Mouse (Mus musculus) CH12.LX (cell line): ENCODE results near the gene Slc38a9. TPM values are rescaled to one million over a fixed set of nuclear protein-coding genes. Genes with fewer than 3 reads are reported as not detected.

ENCODE experiments used
- DNase-seq: peaks from one replicate; pipeline ENCODE4 v3.0.0-alpha.2; 2013; ENCODE audit errors: extremely low read depth
- H3K27ac ChIP-seq: 2 replicates; pipeline ENCODE4 v1.5.1; 2012; ENCODE audit warnings: low read depth, mild to moderate bottlenecking, control low read depth, moderate library complexity; ENCODE audit not compliant: insufficient read depth
- H3K27me3 ChIP-seq: replicated peaks from 2 replicates; pipeline ENCODE3; 2012; ENCODE audit warnings: inconsistent platforms
- H3K36me3 ChIP-seq, 2 experiments: replicated peaks in 1 of 2; 2 replicates each; pipeline versions ENCODE3 to v1.6.1; 2012; ENCODE audit warnings: inconsistent platforms in 1 of 2, low read length in 1 of 2, mild to moderate bottlenecking in 1 of 2, mixed read lengths in 1 of 2, moderate library complexity in 1 of 2; ENCODE audit not compliant: control insufficient read depth in 1 of 2, insufficient read depth in 1 of 2
- H3K4me1 ChIP-seq, 2 experiments: 2 replicates each; pipeline ENCODE4 v1.6.1; 2012; ENCODE audit warnings: inconsistent platforms in 1 of 2, moderate library complexity in 1 of 2; ENCODE audit not compliant: insufficient read depth in 2 of 2, control insufficient read depth in 1 of 2
- H3K4me2 ChIP-seq: 2 replicates; pipeline ENCODE4 v1.6.1; 2012; ENCODE audit warnings: low read depth, mild to moderate bottlenecking, control low read depth; ENCODE audit not compliant: poor library complexity, insufficient read depth, severe bottlenecking
- H3K4me3 ChIP-seq, 3 experiments: fragments of 150-350 bp in 1 of 3; sonication (generic) in 1 of 3; replicated peaks in 1 of 3; 2 replicates each; pipeline versions ENCODE3 to v1.5.1; 2011 to 2012; ENCODE audit warnings: low read depth in 2 of 3, low read length in 2 of 3, mild to moderate bottlenecking in 2 of 3, moderate library complexity in 2 of 3, control low read depth in 1 of 3, improper control_type of control experiment in 1 of 3, inconsistent platforms in 1 of 3, mixed read lengths in 1 of 3; ENCODE audit not compliant: poor library complexity in 1 of 3
- H3K79me2 ChIP-seq: replicated peaks from 2 replicates; pipeline ENCODE4 v1.6.1; 2012; ENCODE audit warnings: mild to moderate bottlenecking, moderate library complexity; ENCODE audit not compliant: control insufficient read depth, poor library complexity, insufficient read depth, severe bottlenecking; ENCODE audit errors: extremely low read depth
- H3K9ac ChIP-seq: 2 replicates; pipeline ENCODE4 v1.6.1; 2012; ENCODE audit warnings: low read depth, mild to moderate bottlenecking, control low read depth, moderate library complexity; ENCODE audit not compliant: insufficient read depth
- H3K9me3 ChIP-seq: replicated peaks from 2 replicates; pipeline ENCODE3; 2012; ENCODE audit warnings: low read length, inconsistent platforms, mixed read lengths
- CHD1 ChIP-seq: IDR thresholded peaks from 2 replicates; pipeline ENCODE4 v1.6.1; 2012; ENCODE audit warnings: low read depth, low read length, improper control_type of control experiment, inconsistent platforms
- CHD2 ChIP-seq: IDR thresholded peaks from 2 replicates; pipeline ENCODE4 v1.6.1; 2011; ENCODE audit warnings: low read length, improper control_type of control experiment
- CTCF ChIP-seq, 2 experiments: IDR thresholded peaks in 1 of 2; conservative IDR thresholded peaks in 1 of 2; 2 replicates each; pipeline ENCODE4 v1.5.1; 2011 to 2012; ENCODE audit warnings: low read depth in 2 of 2, low read length in 2 of 2, improper control_type of control experiment in 1 of 2, inconsistent platforms in 1 of 2, mild to moderate bottlenecking in 1 of 2, moderate library complexity in 1 of 2
- E2F4 ChIP-seq: IDR thresholded peaks from 2 replicates; pipeline ENCODE4 v1.6.1; 2011; ENCODE audit warnings: low read depth, low read length, improper control_type of control experiment; ENCODE audit not compliant: insufficient replicate concordance
- ELF1 ChIP-seq: IDR thresholded peaks from 2 replicates; pipeline ENCODE4 v1.6.1; 2014; ENCODE audit warnings: low read depth, mild to moderate bottlenecking, inconsistent platforms, low read length, improper control_type of control experiment
- ETS1 ChIP-seq: conservative IDR thresholded peaks from 2 replicates; pipeline ENCODE4 v1.6.1; 2012; ENCODE audit warnings: low read depth, mild to moderate bottlenecking, inconsistent platforms, low read length, improper control_type of control experiment, moderate library complexity
- IRF4 ChIP-seq: IDR thresholded peaks from 2 replicates; pipeline ENCODE4 v1.6.1; 2014; ENCODE audit warnings: low read depth, mild to moderate bottlenecking, inconsistent platforms, low read length, improper control_type of control experiment
- JUN ChIP-seq: IDR thresholded peaks from 2 replicates; pipeline ENCODE4 v1.6.1; 2011; ENCODE audit warnings: low read depth, mild to moderate bottlenecking, low read length, improper control_type of control experiment, moderate library complexity; ENCODE audit not compliant: insufficient read depth
- JUND ChIP-seq: conservative IDR thresholded peaks from 2 replicates; pipeline ENCODE4 v1.6.1; 2011; ENCODE audit warnings: low read depth, low read length, improper control_type of control experiment
- KAT2A ChIP-seq: IDR thresholded peaks from 2 replicates; pipeline ENCODE4 v1.6.1; 2012; ENCODE audit warnings: low read length, improper control_type of control experiment, inconsistent platforms; ENCODE audit not compliant: insufficient replicate concordance
- MAFK ChIP-seq: IDR thresholded peaks from 2 replicates; pipeline ENCODE4 v1.6.1; 2011; ENCODE audit warnings: low read length, improper control_type of control experiment; ENCODE audit not compliant: insufficient replicate concordance
- MAX ChIP-seq: IDR thresholded peaks from 2 replicates; pipeline ENCODE4 v1.6.1; 2011; ENCODE audit warnings: low read length, improper control_type of control experiment
- MAZ ChIP-seq: IDR thresholded peaks from 2 replicates; pipeline ENCODE4 v1.6.1; 2012; ENCODE audit warnings: low read depth, mild to moderate bottlenecking, inconsistent platforms, low read length, improper control_type of control experiment, moderate library complexity
- MEF2A ChIP-seq: IDR thresholded peaks from 2 replicates; pipeline ENCODE4 v1.6.1; 2014; ENCODE audit warnings: low read depth, mild to moderate bottlenecking, inconsistent platforms, low read length, improper control_type of control experiment, borderline replicate concordance
- MXI1 ChIP-seq: IDR thresholded peaks from 2 replicates; pipeline ENCODE4 v1.6.1; 2011; ENCODE audit warnings: mild to moderate bottlenecking, low read depth, low read length, improper control_type of control experiment
- MYC ChIP-seq: IDR thresholded peaks from 2 replicates; pipeline ENCODE4 v1.6.1; 2011; ENCODE audit warnings: low read depth, mild to moderate bottlenecking, improper control_type of control experiment, low read length
- NELFE ChIP-seq: IDR thresholded peaks from 2 replicates; pipeline ENCODE4 v1.6.1; 2011; ENCODE audit warnings: low read depth, low read length, improper control_type of control experiment
- NRF1 ChIP-seq: IDR thresholded peaks from 2 replicates; pipeline ENCODE4 v1.6.1; 2014; ENCODE audit warnings: low read depth, mild to moderate bottlenecking, inconsistent platforms, low read length, improper control_type of control experiment, moderate library complexity
- PAX5 ChIP-seq: IDR thresholded peaks from 2 replicates; pipeline ENCODE4 v1.6.1; 2012; ENCODE audit warnings: low read length, inconsistent platforms, mixed read lengths
- POLR2A ChIP-seq: IDR thresholded peaks from 2 replicates; pipeline ENCODE4 v1.6.1; 2011; ENCODE audit warnings: low read depth, mild to moderate bottlenecking, improper control_type of control experiment, low read length
- POLR2AphosphoS2 ChIP-seq: IDR thresholded peaks from 2 replicates; pipeline ENCODE4 v1.6.1; 2011; ENCODE audit warnings: low read depth, low read length, improper control_type of control experiment
- RAD21 ChIP-seq: IDR thresholded peaks from 2 replicates; pipeline ENCODE4 v1.6.1; 2011; ENCODE audit warnings: low read depth, mild to moderate bottlenecking, low read length, improper control_type of control experiment, moderate library complexity
- RCOR1 ChIP-seq: conservative IDR thresholded peaks from 2 replicates; pipeline ENCODE4 v1.6.1; 2012; ENCODE audit warnings: low read depth, mild to moderate bottlenecking, inconsistent platforms, low read length, improper control_type of control experiment
- SIN3A ChIP-seq: IDR thresholded peaks from 2 replicates; pipeline ENCODE4 v1.6.1; 2012; ENCODE audit warnings: low read length, improper control_type of control experiment, inconsistent platforms
- SMC3 ChIP-seq: IDR thresholded peaks from 2 replicates; pipeline ENCODE4 v1.6.1; 2011; ENCODE audit warnings: low read depth, low read length, improper control_type of control experiment
- TBP ChIP-seq: conservative IDR thresholded peaks from 2 replicates; pipeline ENCODE4 v1.6.1; 2011; ENCODE audit warnings: low read depth, low read length, improper control_type of control experiment
- TCF12 ChIP-seq: IDR thresholded peaks from 2 replicates; pipeline ENCODE4 v1.6.1; 2014; ENCODE audit warnings: low read depth, mild to moderate bottlenecking, inconsistent platforms, low read length, improper control_type of control experiment
- USF1 ChIP-seq: IDR thresholded peaks from 2 replicates; pipeline ENCODE4 v1.6.1; 2014; ENCODE audit warnings: low read depth, mild to moderate bottlenecking, inconsistent platforms, low read length, improper control_type of control experiment
- ZC3H11A ChIP-seq: IDR thresholded peaks from 2 replicates; pipeline ENCODE4 v1.6.1; 2012; ENCODE audit warnings: low read depth, mild to moderate bottlenecking, inconsistent platforms, low read length, improper control_type of control experiment
- ZKSCAN1 ChIP-seq: IDR thresholded peaks from 2 replicates; pipeline ENCODE4 v1.6.1; 2012; ENCODE audit warnings: low read depth, inconsistent platforms, low read length, improper control_type of control experiment, borderline replicate concordance
- ZNF384 ChIP-seq: IDR thresholded peaks from 2 replicates; pipeline ENCODE4 v1.6.1; 2012; ENCODE audit warnings: low read depth, low read length, improper control_type of control experiment, inconsistent platforms
- dilution Hi-C: fragments of 300-500 bp; cut with MboI; formaldehyde crosslinking; loops from 2 replicates; pipeline ENCODE4 v1.14.3; 2020; ENCODE audit warnings: low sequenced_read_pairs; ENCODE audit not compliant: extremely low pct_unique_long_range_greater_than_20kb, extremely low pct_ligation_motif_present
- in situ Hi-C: fragments of 300-500 bp; cut with MboI; formaldehyde crosslinking; loops from 3 replicates; pipeline ENCODE4 v1.14.3; 2019; ENCODE audit warnings: low sequenced_read_pairs, low pct_ligation_motif_present, low pct_unique_long_range_greater_than_20kb, mixed read lengths
- polyA plus RNA-seq: library from polyadenylated mRNA; unstranded; fragments of >175 nt; gene quantifications from 2 replicates; pipeline ENCODE4 v1.2.1, GENCODE M21; 2012; ENCODE audit warnings: low read depth; ENCODE audit not compliant: insufficient read length
- total RNA-seq, 2 experiments: library from RNA; depleted of rRNA; stranded (reverse); fragments of 300-350 nt in 1 of 2; fragments of >200 nt in 1 of 2; gene quantifications; 2 replicates each; pipeline ENCODE4 v1.2.3; 2012 to 2014

Gene Slc38a9
- total and polyA plus RNA-seq, 3 experiments = 7.8 to 10.4 (median 10.0) TPM

DNA sequence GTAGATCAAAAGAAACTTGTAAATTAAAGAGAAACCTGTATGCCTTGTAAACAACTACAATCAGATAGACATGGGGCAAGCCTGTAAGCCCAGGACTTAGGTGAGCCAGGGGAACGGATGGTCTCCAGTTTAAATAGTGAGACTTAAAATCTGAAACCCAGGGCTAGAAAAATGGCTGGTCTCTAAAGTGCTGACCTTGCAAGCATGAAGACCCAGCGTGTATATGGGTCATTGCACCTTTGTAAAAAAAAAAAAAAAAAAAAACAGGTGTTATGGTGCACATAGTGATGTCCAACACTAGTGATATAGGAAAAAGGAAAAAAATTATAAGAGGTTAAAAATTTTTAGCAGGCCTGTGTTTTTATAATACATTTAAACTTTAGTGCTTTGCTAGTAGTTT, 1.1 kb downstream of the Slc38a9 start:
- Histone ChIP-seq H3K4me1 (peaks cover 2 to 40% of the 10 kb centered on the region in 2 experiments; a peak in 3 of 4 replicates), H3K79me2 (no peaks in the 10 kb centered on the region; the same call in 1 of the 2 replicates), H3K27ac (no peak overlapping the region), H3K4me2 (peak overlapping the region; percentile 52; the same call in 1 of the 2 replicates), H3K4me3 (peak overlapping the region in 2 of 3 experiments; percentile 62 to 95), H3K9me3 (no peaks in the 10 kb centered on the region), H3K27me3 (no peaks in the 10 kb centered on the region), H3K36me3 (no peaks in the 10 kb centered on the region), H3K9ac (no peak overlapping the region)
- dilution Hi-C loops (no loop called here), in situ Hi-C loops (no loop called here)
- no peak for TF ChIP-seq CHD2
- TF ChIP-seq CTCF (conservative IDR thresholded peaks at IDR 0.05 in 1 of 2, IDR thresholded peaks at IDR 0.05 in 1 of 2; ENCODE audit: low read depth in 2 of 2, low read length in 2 of 2) = no peak
- TF ChIP-seq E2F4 = no peak
- TF ChIP-seq JUN = no peak
- peak; percentile 32 for TF ChIP-seq ZNF384
- no peak for TF ChIP-seq MXI1
- peak; percentile 85 for TF ChIP-seq MAFK
- no peak for TF ChIP-seq NRF1
- no peak for TF ChIP-seq PAX5
- DNase-seq = no peak

DNA sequence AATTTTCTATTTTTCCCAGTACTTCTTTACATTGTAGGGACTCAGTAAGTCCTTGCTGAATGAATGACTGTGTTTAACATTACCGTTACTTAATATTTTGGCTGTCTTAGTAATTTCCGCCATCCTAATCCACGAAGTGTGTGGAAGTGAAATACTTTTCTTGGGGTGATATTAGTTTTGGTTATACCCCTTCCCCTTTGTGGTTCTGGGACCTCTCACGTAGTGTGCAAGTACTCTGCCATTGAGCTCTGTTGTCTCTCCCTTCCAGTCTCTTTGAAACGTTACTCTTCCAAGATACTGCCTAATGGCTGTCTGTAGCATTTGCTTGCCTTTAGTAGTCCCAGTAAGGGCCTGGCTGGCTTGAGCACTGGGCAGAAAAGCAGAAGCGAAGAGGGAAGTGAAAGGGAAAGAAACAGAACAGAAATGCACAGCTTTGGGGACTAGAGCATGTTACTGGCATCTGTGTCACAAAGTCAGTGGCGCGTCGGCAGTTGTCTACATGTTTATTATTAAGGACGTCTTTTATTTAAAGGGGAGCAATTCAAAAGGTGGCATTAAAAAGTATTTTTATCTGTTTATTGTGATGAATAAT, 6.0 kb downstream of the Slc38a9 start:
- Histone ChIP-seq H3K27ac (peak overlapping the region; percentile 98), H3K4me1 (peaks cover 6 to 42% of the 10 kb centered on the region in 2 experiments; a peak in 3 of 4 replicates), H3K4me3 (peak overlapping the region; percentile 45 to 56 (median 47)), H3K9me3 (no peaks in the 10 kb centered on the region), H3K9ac (peak overlapping the region; percentile 68; the same call in 1 of the 2 replicates), H3K27me3 (no peaks in the 10 kb centered on the region), H3K36me3 (peaks cover 15 to 20% of the 10 kb centered on the region in 2 experiments), H3K4me2 (peak overlapping the region; percentile 92), H3K79me2 (peaks cover 3% of the 10 kb centered on the region; the same call in 1 of the 2 replicates)
- peak; percentile 85 for DNase-seq
- in situ Hi-C loops = no loop called here
- dilution Hi-C loops = no loop called here
- peak; percentile 10; the same call in 1 of the 2 replicates for TF ChIP-seq SMC3
- peak; percentile 53; the same call in 1 of the 2 replicates for TF ChIP-seq POLR2AphosphoS2
- no peak for TF ChIP-seq KAT2A
- TF ChIP-seq NELFE = peak; percentile 19; the same call in 1 of the 2 replicates
- TF ChIP-seq CTCF (conservative IDR thresholded peaks at IDR 0.05 in 1 of 2, IDR thresholded peaks at IDR 0.05 in 1 of 2; ENCODE audit: low read depth in 2 of 2, low read length in 2 of 2) = no peak
- no peak for TF ChIP-seq USF1
- TF ChIP-seq RCOR1 = peak; percentile 90
- no peak; the same call in none of the 2 replicates for TF ChIP-seq RAD21
- peak; percentile 64 for TF ChIP-seq ETS1
- peak; percentile 53; the same call in 1 of the 2 replicates for TF ChIP-seq ELF1
- TF ChIP-seq NRF1 = peak; percentile 41; the same call in 1 of the 2 replicates
- peak; percentile 98 for TF ChIP-seq IRF4
- no peak for TF ChIP-seq ZKSCAN1
- TF ChIP-seq MYC = peak; percentile 83
- TF ChIP-seq TCF12 = peak; percentile 76
- no peak; the same call in 1 of the 2 replicates for TF ChIP-seq JUND
- peak; percentile 79; the same call in 1 of the 2 replicates for TF ChIP-seq MEF2A
- peak; percentile 68 for TF ChIP-seq TBP
- no peak for TF ChIP-seq ZC3H11A
- TF ChIP-seq SIN3A = peak; percentile 84
- TF ChIP-seq CHD1 = peak; percentile 90
- TF ChIP-seq POLR2A = peak; percentile 54
- TF ChIP-seq MAX = peak; percentile 44
- TF ChIP-seq ZNF384 = no peak
- 0 out of 2 replicates have a peak, but pooled peaks have one; percentile 28 for TF ChIP-seq MAZ
